Mouse (Mus musculus): ENCODE results near the gene Zfp334.

The Zfp334 gene

GRCm38 (mm10) chr2:165325521-165326303 lies 62.3 kb downstream of the Zfp334 start:
- no peak for DNase-seq (ENCODE audit: extremely low read depth, low read depth, low spot score)

All from fat pad, adult 2 months (tissue).